Mouse (Mus musculus) hindlimb bud, embryonic 11.5 days (tissue): Measurements from ENCODE around the gene Catsperd.

Source experiments
- DNase-seq: peaks from one replicate; pipeline ENCODE4 v3.0.0-alpha.2; 2012; ENCODE audit warnings: low read depth, low spot score; ENCODE audit errors: extremely low spot score

Catsperd gene

GRCm38 (mm10) chr17:56709708-56710107 lies 81.8 kb downstream of the Catsperd start:
- DNase-seq = no peak
